Mouse (Mus musculus) hindbrain, embryonic 15.5 days (tissue): ENCODE data around the gene Cd6. TPM values are rescaled to one million over a fixed set of nuclear protein-coding genes. Genes with fewer than 3 reads are reported as not detected.

Experiments used
- ATAC-seq: fragments of 200-750 bp; cut with Nextera tagmentation; 2 replicates; pipeline ENCODE4 v1.8.0; 2017; ENCODE audit warnings: low read depth, moderate number of reproducible peaks, moderate TSS enrichment; ENCODE audit not compliant: low FRiP score
- H3K27ac ChIP-seq: fragments of 300-500 bp; sonication (generic); replicated peaks from 2 replicates; pipeline ENCODE4 v1.5.1; 2015; ENCODE audit warnings: mild to moderate bottlenecking, inconsistent platforms
- H3K27me3 ChIP-seq: fragments of 300-500 bp; sonication (generic); 2 replicates; pipeline ENCODE4 v1.6.1; 2015; ENCODE audit warnings: control low read depth, inconsistent platforms
- H3K36me3 ChIP-seq: fragments of 300-500 bp; sonication (generic); 2 replicates; pipeline ENCODE4 v1.6.1; 2015; ENCODE audit warnings: control low read depth, inconsistent platforms
- H3K4me1 ChIP-seq: fragments of 300-500 bp; sonication (generic); replicated peaks from 2 replicates; pipeline ENCODE4 v1.6.1; 2015; ENCODE audit warnings: control low read depth, inconsistent platforms
- H3K4me2 ChIP-seq: fragments of 300-500 bp; sonication (generic); 2 replicates; pipeline ENCODE4 v1.6.1; 2015; ENCODE audit warnings: moderate library complexity, mild to moderate bottlenecking, inconsistent platforms
- H3K4me3 ChIP-seq: fragments of 300-500 bp; sonication (generic); 2 replicates; pipeline ENCODE4 v1.5.1; 2015; ENCODE audit warnings: mild to moderate bottlenecking, inconsistent platforms
- H3K9ac ChIP-seq: fragments of 300-500 bp; sonication (generic); 2 replicates; pipeline ENCODE4 v1.6.1; 2015; ENCODE audit warnings: inconsistent platforms
- H3K9me3 ChIP-seq: fragments of 300-500 bp; sonication (generic); 2 replicates; pipeline ENCODE4 v1.6.1; 2016; ENCODE audit warnings: control low read depth, inconsistent platforms
- whole genome bisulfite sequencing: fragments of 180-500 bp; shearing (Covaris S2); methylation state at CpG from one replicate; pipeline ENCODE4 v1.1.7; 2015; 5-methylcytosine and 5-hydroxymethylcytosine counted together
- polyA plus RNA-seq: library from polyadenylated mRNA; unstranded; fragments of >200 nt; fragmentation: Nextera tagmentation; extraction: Ambion mirVana; gene quantifications from 2 replicates; pipeline ENCODE4 v1.2.1, GENCODE M21; 2015

Cd6 gene
- polyA plus RNA-seq = 0.10 TPM in 1 of 2 replicates, not detected in the other

- no peak within 1 kb of the TSS for H3K27ac ChIP-seq
- H3K36me3 ChIP-seq = no peaks in the 10 kb centered on the region
- H3K4me2 ChIP-seq = no peak within 1 kb of the TSS
- H3K27me3 ChIP-seq = no peaks in the 10 kb centered on the region
- H3K9me3 ChIP-seq = no peaks in the 10 kb centered on the region
- WGBS = 89% methylated on average over 16 of the region's 16 CpGs
- no peak within 1 kb of the TSS for H3K4me3 ChIP-seq
- no peak for ATAC-seq
- no peak within 1 kb of the TSS for H3K9ac ChIP-seq
- H3K4me1 ChIP-seq = no peaks in the 10 kb centered on the region
Measured at GRCm38 (mm10) chr19:10829436-10830175, at the start of gene Cd6. TSS of gene Cd6 (minus strand) at chr19:10830058.

GRCm38 (mm10) chr19:10878201-10878837 is 48.5 kb upstream of the Cd6 start:
- Histone ChIP-seq H3K4me1 (peaks cover 38% of the 10 kb centered on the region), H3K9me3 (no peaks in the 10 kb centered on the region), H3K27ac (no peak overlapping the region), H3K9ac (no peak overlapping the region), H3K4me3 (no peak overlapping the region), H3K4me2 (no peak overlapping the region), H3K27me3 (no peaks in the 10 kb centered on the region), H3K36me3 (peaks cover 12% of the 10 kb centered on the region)
- WGBS = 93% methylated on average over 7 of the region's 7 CpGs
- ATAC-seq = no peak

- H3K9me3 ChIP-seq = no peaks in the 10 kb centered on the region
- no peak for ATAC-seq
- no peak overlapping the region for H3K9ac ChIP-seq
- peaks cover 33% of the 10 kb centered on the region for H3K36me3 ChIP-seq
- no peak overlapping the region for H3K4me2 ChIP-seq
- H3K4me1 ChIP-seq = peaks cover 36% of the 10 kb centered on the region
- WGBS = 77% methylated on average over 14 of the region's 14 CpGs
- H3K27me3 ChIP-seq = no peaks in the 10 kb centered on the region
- no peak overlapping the region for H3K4me3 ChIP-seq
- no peak overlapping the region for H3K27ac ChIP-seq
Measured at GRCm38 (mm10) chr19:10871328-10871961, 41.6 kb upstream of the Cd6 start.

GRCm38 (mm10) chr19:10870676-10871075 is 40.8 kb upstream of the Cd6 start:
- H3K4me1 ChIP-seq = peaks cover 32% of the 10 kb centered on the region
- peak overlapping the region; percentile 93 for H3K27ac ChIP-seq
- no peak overlapping the region for H3K4me3 ChIP-seq
- no peak overlapping the region for H3K4me2 ChIP-seq
- WGBS = 90% methylated on average over 3 of the region's 3 CpGs
- no peak overlapping the region for H3K9ac ChIP-seq
- H3K27me3 ChIP-seq = no peaks in the 10 kb centered on the region
- peaks cover 38% of the 10 kb centered on the region for H3K36me3 ChIP-seq
- H3K9me3 ChIP-seq = no peaks in the 10 kb centered on the region
- ATAC-seq = no peak

GRCm38 (mm10) chr19:10869886-10870527 is 40.1 kb upstream of the Cd6 start, which contains the start of gene Tmem132a:
TSS of gene Tmem132a (minus strand) at chr19:10869940.
- peak; percentile 61 for ATAC-seq
- WGBS = 4% methylated on average over 8 of the region's 8 CpGs
- Histone ChIP-seq H3K9me3 (no peaks in the 10 kb centered on the region), H3K27me3 (no peaks in the 10 kb centered on the region), H3K27ac (peak within 1 kb of the TSS; percentile 93), H3K9ac (peak within 1 kb of the TSS; percentile 94), H3K4me2 (peak within 1 kb of the TSS; percentile 89), H3K4me1 (peaks cover 32% of the 10 kb centered on the region), H3K4me3 (peak within 1 kb of the TSS; percentile 83), H3K36me3 (peaks cover 45% of the 10 kb centered on the region)

GRCm38 (mm10) chr19:10869241-10869885 is 39.5 kb upstream of the Cd6 start:
- Histone ChIP-seq H3K4me2 (peak overlapping the region; percentile 89), H3K36me3 (peaks cover 50% of the 10 kb centered on the region), H3K27me3 (no peaks in the 10 kb centered on the region), H3K9me3 (no peaks in the 10 kb centered on the region), H3K4me1 (peaks cover 32% of the 10 kb centered on the region), H3K27ac (peak overlapping the region; percentile 93), H3K4me3 (peak overlapping the region; percentile 83), H3K9ac (peak overlapping the region; percentile 94)
- WGBS = under 1% methylated on average over 41 of the region's 43 CpGs
- ATAC-seq = peak; percentile 94

- Histone ChIP-seq H3K36me3 (peaks cover 50% of the 10 kb centered on the region), H3K4me3 (peak overlapping the region; percentile 83), H3K9ac (peak overlapping the region; percentile 94), H3K4me2 (peak overlapping the region; percentile 89), H3K9me3 (no peaks in the 10 kb centered on the region), H3K27ac (peak overlapping the region; percentile 93), H3K4me1 (peaks cover 32% of the 10 kb centered on the region), H3K27me3 (no peaks in the 10 kb centered on the region)
- ATAC-seq = peak; percentile 32
- WGBS = under 1% methylated on average over 17 of the region's 17 CpGs
Measured at GRCm38 (mm10) chr19:10868623-10869141, 38.8 kb upstream of the Cd6 start.

- Histone ChIP-seq H3K9me3 (no peaks in the 10 kb centered on the region), H3K27ac (peak overlapping the region; percentile 93), H3K27me3 (no peaks in the 10 kb centered on the region), H3K9ac (peak overlapping the region; percentile 94), H3K4me2 (peak overlapping the region; percentile 89), H3K36me3 (peaks cover 50% of the 10 kb centered on the region), H3K4me1 (peaks cover 32% of the 10 kb centered on the region), H3K4me3 (peak overlapping the region; percentile 83)
- ATAC-seq = 0 out of 2 replicates have a peak, but pooled peaks have one; percentile 0
- 21% methylated on average over 5 of the region's 5 CpGs for WGBS
Measured at GRCm38 (mm10) chr19:10867946-10868622, 38.2 kb upstream of the Cd6 start.

- no peak overlapping the region for H3K4me2 ChIP-seq
- WGBS = 84% methylated on average over 13 of the region's 13 CpGs
- peaks cover 32% of the 10 kb centered on the region for H3K4me1 ChIP-seq
- no peaks in the 10 kb centered on the region for H3K9me3 ChIP-seq
- H3K9ac ChIP-seq = no peak overlapping the region
- H3K27ac ChIP-seq = no peak overlapping the region
- H3K36me3 ChIP-seq = peaks cover 52% of the 10 kb centered on the region
- ATAC-seq = no peak
- H3K4me3 ChIP-seq = no peak overlapping the region
- H3K27me3 ChIP-seq = no peaks in the 10 kb centered on the region
Measured at GRCm38 (mm10) chr19:10866351-10866750, 36.5 kb upstream of the Cd6 start.

GRCm38 (mm10) chr19:10860072-10860497 is 30.2 kb upstream of the Cd6 start:
- Histone ChIP-seq H3K4me2 (no peak overlapping the region), H3K4me1 (no peaks in the 10 kb centered on the region), H3K9ac (no peak overlapping the region), H3K36me3 (peaks cover 79% of the 10 kb centered on the region), H3K4me3 (no peak overlapping the region), H3K27me3 (no peaks in the 10 kb centered on the region), H3K27ac (no peak overlapping the region), H3K9me3 (no peaks in the 10 kb centered on the region)
- 45% methylated on average over 22 of the region's 22 CpGs for WGBS
- ATAC-seq = no peak

- Histone ChIP-seq H3K4me2 (no peak overlapping the region), H3K4me1 (no peaks in the 10 kb centered on the region), H3K4me3 (no peak overlapping the region), H3K9ac (no peak overlapping the region), H3K36me3 (peaks cover 43% of the 10 kb centered on the region), H3K27ac (no peak overlapping the region), H3K27me3 (no peaks in the 10 kb centered on the region), H3K9me3 (no peaks in the 10 kb centered on the region)
- WGBS = 41% methylated on average over 2 of the region's 2 CpGs
- ATAC-seq = peak; percentile 36; the same call in 1 of the 2 replicates
Measured at GRCm38 (mm10) chr19:10856520-10856919, 26.7 kb upstream of the Cd6 start.
